Mouse (Mus musculus) limb, embryonic 10.5 days (tissue): Measurements from ENCODE around the gene Pou6f1. TPM values are rescaled to one million over a fixed set of nuclear protein-coding genes. Genes with fewer than 3 reads are reported as not detected.

Experiments
- DNase-seq: peaks from one replicate; pipeline ENCODE4 v3.0.0-alpha.2; 2017; ENCODE audit warnings: low spot score
- H3K27ac ChIP-seq: fragments of 300-500 bp; sonication (generic); 2 replicates; pipeline ENCODE4 v1.5.1; 2016; ENCODE audit warnings: mild to moderate bottlenecking
- H3K27me3 ChIP-seq: fragments of 300-500 bp; sonication (generic); 2 replicates; pipeline ENCODE4 v1.6.1; 2016; ENCODE audit warnings: low read depth, mild to moderate bottlenecking; ENCODE audit not compliant: poor library complexity, severe bottlenecking
- H3K36me3 ChIP-seq: fragments of 300-500 bp; sonication (generic); 2 replicates; pipeline ENCODE4 v1.6.1; 2016; ENCODE audit warnings: mild to moderate bottlenecking, moderate library complexity
- H3K4me1 ChIP-seq: fragments of 300-500 bp; sonication (generic); 2 replicates; pipeline ENCODE4 v1.6.1; 2016
- H3K4me3 ChIP-seq: fragments of 300-500 bp; sonication (generic); 2 replicates; pipeline ENCODE4 v1.5.1; 2016; ENCODE audit warnings: mild to moderate bottlenecking, moderate library complexity
- H3K9me3 ChIP-seq: fragments of 300-500 bp; sonication (generic); replicated peaks from 2 replicates; pipeline ENCODE4 v1.6.1; 2016; ENCODE audit warnings: mild to moderate bottlenecking
- WGBS: fragments of 180-500 bp; shearing (Covaris S2); methylation state at CpG from one replicate; pipeline ENCODE4 v1.1.7; 2016; 5-methylcytosine and 5-hydroxymethylcytosine counted together
- polyA plus RNA-seq: library from polyadenylated mRNA; unstranded; fragments of >200 nt; fragmentation: Nextera tagmentation; extraction: Ambion mirVana; gene quantifications from 2 replicates; pipeline ENCODE4 v1.2.1, GENCODE M21; 2016

Gene Pou6f1
- 1.1 and 2.9 TPM in 2 replicates for polyA plus RNA-seq

GRCm38 (mm10) chr15:100599276-100600046, at the start of gene Pou6f1:
Gene Pou6f1 (minus strand): TSS chr15:100599984.
- H3K27me3 ChIP-seq = peaks cover 85% of the 10 kb centered on the region
- H3K9me3 ChIP-seq = no peaks in the 10 kb centered on the region
- no peaks in the 10 kb centered on the region for H3K36me3 ChIP-seq
- peak; percentile 67 for DNase-seq
- H3K4me3 ChIP-seq = peak within 1 kb of the TSS; percentile 86
- H3K4me1 ChIP-seq = peaks cover 28% of the 10 kb centered on the region
- WGBS = under 1% methylated on average over 71 of the region's 76 CpGs
- peak within 1 kb of the TSS; percentile 92 for H3K27ac ChIP-seq

- no peak overlapping the region for H3K27ac ChIP-seq
- H3K9me3 ChIP-seq = no peaks in the 10 kb centered on the region
- no peak overlapping the region for H3K4me3 ChIP-seq
- H3K27me3 ChIP-seq = peaks cover 7% of the 10 kb centered on the region; the same call in 1 of the 2 replicates
- H3K36me3 ChIP-seq = no peaks in the 10 kb centered on the region
- WGBS = 79% methylated on average over 6 of the region's 6 CpGs
- DNase-seq = no peak
- H3K4me1 ChIP-seq = peaks cover 6% of the 10 kb centered on the region; the same call in 1 of the 2 replicates
Measured at GRCm38 (mm10) chr15:100646161-100646560, 46.4 kb upstream of the Pou6f1 start.

- Histone ChIP-seq H3K27ac (no peak overlapping the region), H3K4me3 (no peak overlapping the region), H3K27me3 (peaks cover 39% of the 10 kb centered on the region), H3K9me3 (no peaks in the 10 kb centered on the region), H3K36me3 (no peaks in the 10 kb centered on the region), H3K4me1 (peaks cover 6% of the 10 kb centered on the region)
- no peak for DNase-seq
- 91% methylated on average over 7 of the region's 7 CpGs for WGBS
Measured at GRCm38 (mm10) chr15:100642451-100642850, 42.7 kb upstream of the Pou6f1 start.

- WGBS = 82% methylated on average over 15 of the region's 16 CpGs
- Histone ChIP-seq H3K27ac (no peak overlapping the region), H3K4me1 (peaks cover 17% of the 10 kb centered on the region), H3K36me3 (no peaks in the 10 kb centered on the region), H3K27me3 (peaks cover 50% of the 10 kb centered on the region), H3K4me3 (no peak overlapping the region), H3K9me3 (no peaks in the 10 kb centered on the region)
- no peak for DNase-seq
Measured at GRCm38 (mm10) chr15:100641226-100641810, 41.5 kb upstream of the Pou6f1 start.

- H3K27ac ChIP-seq = no peak overlapping the region
- 71% methylated on average over 16 of the region's 16 CpGs for WGBS
- H3K4me3 ChIP-seq = no peak overlapping the region
- H3K27me3 ChIP-seq = peaks cover 62% of the 10 kb centered on the region
- no peaks in the 10 kb centered on the region for H3K9me3 ChIP-seq
- no peaks in the 10 kb centered on the region for H3K36me3 ChIP-seq
- H3K4me1 ChIP-seq = peaks cover 19% of the 10 kb centered on the region
- DNase-seq = no peak
Measured at GRCm38 (mm10) chr15:100639972-100640750, 40.4 kb upstream of the Pou6f1 start.

- no peak overlapping the region for H3K27ac ChIP-seq
- WGBS = 16% methylated on average over 6 of the region's 6 CpGs
- DNase-seq = no peak
- peaks cover 87% of the 10 kb centered on the region for H3K27me3 ChIP-seq
- no peaks in the 10 kb centered on the region for H3K9me3 ChIP-seq
- no peak overlapping the region for H3K4me3 ChIP-seq
- H3K36me3 ChIP-seq = no peaks in the 10 kb centered on the region
- peaks cover 15% of the 10 kb centered on the region for H3K4me1 ChIP-seq
Measured at GRCm38 (mm10) chr15:100637661-100638060, 37.9 kb upstream of the Pou6f1 start.

- Histone ChIP-seq H3K9me3 (no peaks in the 10 kb centered on the region), H3K4me1 (peaks cover 15% of the 10 kb centered on the region), H3K27ac (peak within 1 kb of the TSS; percentile 71), H3K27me3 (peaks cover 84% of the 10 kb centered on the region), H3K36me3 (no peaks in the 10 kb centered on the region), H3K4me3 (peak within 1 kb of the TSS; percentile 58)
- WGBS = under 1% methylated on average over 77 of the region's 77 CpGs
- peak; percentile 63 for DNase-seq
Measured at GRCm38 (mm10) chr15:100636700-100637501, 37.1 kb upstream of the Pou6f1 start, which contains the start of gene Smagp. Gene Smagp (minus strand): TSS chr15:100636940.

GRCm38 (mm10) chr15:100635851-100636645, 36.3 kb upstream of the Pou6f1 start:
- H3K27me3 ChIP-seq = peaks cover 82% of the 10 kb centered on the region
- peak overlapping the region; percentile 71 for H3K27ac ChIP-seq
- H3K4me3 ChIP-seq = peak overlapping the region; percentile 58
- H3K9me3 ChIP-seq = no peaks in the 10 kb centered on the region
- peak; percentile 50 for DNase-seq
- 4% methylated on average over 38 of the region's 38 CpGs for WGBS
- H3K4me1 ChIP-seq = peaks cover 15% of the 10 kb centered on the region
- H3K36me3 ChIP-seq = no peaks in the 10 kb centered on the region

GRCm38 (mm10) chr15:100635239-100635638, 35.5 kb upstream of the Pou6f1 start:
- WGBS = 9% methylated on average over 9 of the region's 9 CpGs
- H3K36me3 ChIP-seq = no peaks in the 10 kb centered on the region
- H3K27me3 ChIP-seq = peaks cover 74% of the 10 kb centered on the region
- H3K4me3 ChIP-seq = no peak overlapping the region
- no peak overlapping the region for H3K27ac ChIP-seq
- H3K9me3 ChIP-seq = no peaks in the 10 kb centered on the region
- DNase-seq = no peak
- H3K4me1 ChIP-seq = peaks cover 15% of the 10 kb centered on the region

GRCm38 (mm10) chr15:100633341-100633740, 33.6 kb upstream of the Pou6f1 start:
- Histone ChIP-seq H3K4me3 (no peak overlapping the region), H3K36me3 (no peaks in the 10 kb centered on the region), H3K4me1 (peaks cover 16% of the 10 kb centered on the region), H3K27ac (no peak overlapping the region), H3K27me3 (peaks cover 59% of the 10 kb centered on the region), H3K9me3 (no peaks in the 10 kb centered on the region)
- WGBS = 87% methylated on average over 10 of the region's 10 CpGs
- DNase-seq = no peak

GRCm38 (mm10) chr15:100632323-100632722, 32.5 kb upstream of the Pou6f1 start:
- H3K4me3 ChIP-seq = no peak overlapping the region
- peaks cover 23% of the 10 kb centered on the region for H3K4me1 ChIP-seq
- peaks cover 49% of the 10 kb centered on the region for H3K27me3 ChIP-seq
- no peaks in the 10 kb centered on the region for H3K9me3 ChIP-seq
- H3K27ac ChIP-seq = no peak overlapping the region
- no peaks in the 10 kb centered on the region for H3K36me3 ChIP-seq
- 86% methylated on average over 5 of the region's 5 CpGs for WGBS
- no peak for DNase-seq
